Mouse (Mus musculus): ENCODE measurements around the gene Dexi.

The Dexi gene

DNA sequence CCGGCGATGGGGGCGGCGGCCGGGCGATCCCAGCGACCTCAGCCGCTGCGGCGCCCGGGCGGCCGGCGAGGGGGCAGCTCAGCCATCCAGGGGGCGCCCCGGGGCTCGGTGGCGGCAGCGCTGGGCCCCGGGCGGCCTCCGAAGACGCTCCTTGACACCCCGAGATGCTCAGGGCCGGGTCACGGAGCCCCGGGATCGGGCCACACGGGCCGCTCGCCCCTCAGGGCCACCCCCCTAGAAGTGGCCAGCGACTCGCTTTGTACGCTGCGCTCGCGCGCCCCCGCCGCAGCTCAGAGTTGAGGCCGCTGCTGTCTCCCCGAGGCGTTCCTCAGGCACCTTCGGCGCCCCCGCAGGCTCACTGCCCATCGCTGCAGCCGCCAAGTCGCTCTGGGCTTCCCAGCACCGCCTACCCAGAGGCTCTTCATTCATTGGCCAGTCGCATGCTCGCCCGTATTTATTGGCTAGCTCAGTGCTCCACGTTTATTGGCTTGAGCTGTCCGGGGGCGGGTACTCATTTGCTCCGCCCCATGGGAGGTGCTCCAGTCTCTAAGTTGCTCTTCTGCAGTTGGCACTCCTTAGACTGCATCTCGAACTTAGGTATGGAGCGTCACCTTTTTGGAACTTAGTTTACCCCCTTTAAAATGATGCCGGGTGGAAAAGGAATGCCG is at the start of gene Dexi:
TSS of gene Dexi (minus strand) at position 357 of the 668 bp plus-strand sequence.
- DNase-seq, result peak; percentile 94

DNA sequence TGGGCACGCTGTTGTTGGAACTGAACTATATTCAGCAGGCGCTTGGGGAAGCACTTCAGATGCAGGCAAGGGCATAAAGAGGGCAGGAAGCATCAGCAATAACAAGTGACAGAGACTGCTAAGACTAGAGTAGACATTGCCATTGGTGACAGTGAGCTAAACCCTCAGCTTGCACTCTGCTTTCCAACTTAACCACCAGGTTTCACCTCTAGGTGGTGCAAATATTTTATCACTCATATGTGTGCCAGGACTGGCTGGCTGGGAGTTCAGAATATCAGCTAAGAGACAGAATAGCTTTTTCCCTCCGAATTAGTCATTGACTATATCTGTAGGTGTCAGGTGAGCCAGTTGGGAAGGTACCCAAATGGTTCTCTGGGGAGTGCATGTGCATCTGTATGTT is 43.7 kb upstream of the Dexi start:
- no peak for DNase-seq

DNA sequence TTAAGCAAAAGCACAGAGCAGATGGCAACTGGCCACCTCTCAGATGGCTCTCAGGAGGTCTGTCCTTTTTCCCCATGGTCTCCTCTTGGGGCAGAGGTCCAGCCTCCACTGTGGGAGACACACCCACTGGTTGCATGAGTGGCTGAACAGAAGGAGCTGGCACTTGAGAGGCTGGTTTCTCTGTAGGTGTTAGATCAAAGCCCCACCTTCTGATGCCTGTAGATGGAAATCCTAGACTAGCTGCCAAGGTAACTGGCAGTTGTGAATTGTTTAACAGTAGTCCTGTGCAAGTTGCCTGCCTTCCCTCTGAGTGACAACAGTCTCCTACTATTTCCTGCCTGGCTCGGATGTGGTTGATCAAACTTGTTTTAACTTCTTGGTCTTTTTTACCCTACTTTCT is 42.3 kb upstream of the Dexi start:
- no peak for DNase-seq

DNA sequence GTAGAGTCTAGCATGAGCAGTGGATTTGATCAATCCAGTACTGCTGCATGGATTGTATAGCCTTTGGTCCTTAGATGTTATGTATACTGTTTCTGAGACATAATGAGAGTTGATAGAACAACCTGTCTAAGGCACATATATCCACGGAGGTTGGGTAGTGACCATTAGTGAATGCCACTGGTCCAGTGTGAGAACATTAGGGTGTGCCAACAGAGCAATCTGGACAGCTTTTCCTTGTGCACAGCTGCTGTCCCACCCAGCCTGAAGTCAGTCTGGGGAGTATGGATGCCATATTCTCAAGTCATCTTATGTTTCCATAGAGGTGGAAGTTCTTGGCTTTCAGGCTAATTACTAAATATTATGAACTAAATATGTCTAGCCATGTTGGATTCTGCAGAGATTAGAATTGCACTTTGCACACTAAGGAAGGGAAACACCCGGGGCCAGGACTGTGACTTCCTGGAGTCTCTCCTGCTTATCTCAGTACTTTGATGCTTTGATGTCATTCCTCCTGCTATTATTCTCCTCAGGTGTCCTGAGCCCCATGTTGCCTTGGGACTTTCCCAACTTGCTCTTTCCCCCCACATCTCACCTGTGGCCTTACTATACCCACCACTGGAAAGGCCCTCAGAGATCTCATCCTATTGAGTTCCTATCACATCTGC is 38.5 kb upstream of the Dexi start:
- DNase-seq, result no peak

DNA sequence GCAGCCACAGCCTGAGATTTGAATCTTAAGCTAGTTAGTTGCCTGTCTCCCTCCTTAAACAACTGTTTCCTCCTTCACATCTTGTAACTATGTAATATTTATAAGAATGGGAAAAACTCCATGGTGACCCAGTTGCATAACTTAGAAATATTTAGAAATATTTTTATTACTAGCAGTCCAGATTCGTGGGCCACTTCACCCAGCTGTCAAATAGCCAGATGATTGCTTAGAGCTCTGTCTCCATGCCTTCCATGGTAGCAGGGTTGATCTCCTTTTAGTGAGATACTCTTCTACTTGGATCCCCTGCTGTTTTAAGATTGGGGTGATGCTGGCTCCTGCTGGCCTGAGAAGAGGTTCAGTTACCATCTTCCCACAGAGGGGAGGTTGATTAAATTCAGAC is 35.5 kb upstream of the Dexi start:
- no peak for DNase-seq

DNA sequence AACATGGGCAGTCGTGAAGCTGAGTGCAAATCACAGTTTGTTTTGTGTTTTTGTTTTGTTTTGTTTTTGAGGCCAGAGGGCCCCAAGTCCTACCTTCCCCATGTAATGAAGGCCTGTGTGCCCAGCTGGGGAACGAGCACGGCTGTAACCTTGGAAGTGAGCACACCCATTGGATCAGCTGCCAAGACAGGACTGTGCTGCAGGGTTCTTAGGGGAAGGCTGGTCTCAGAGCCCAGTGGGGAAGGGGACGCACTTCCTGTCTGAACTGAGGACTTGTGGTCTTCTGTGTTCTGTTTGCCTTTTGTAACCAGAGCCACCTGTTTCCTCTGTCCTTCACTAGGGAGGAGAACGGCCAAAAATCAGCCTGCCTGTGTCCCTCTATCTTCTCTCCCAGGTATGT is 34.7 kb upstream of the Dexi start:
- no peak for DNase-seq

DNA sequence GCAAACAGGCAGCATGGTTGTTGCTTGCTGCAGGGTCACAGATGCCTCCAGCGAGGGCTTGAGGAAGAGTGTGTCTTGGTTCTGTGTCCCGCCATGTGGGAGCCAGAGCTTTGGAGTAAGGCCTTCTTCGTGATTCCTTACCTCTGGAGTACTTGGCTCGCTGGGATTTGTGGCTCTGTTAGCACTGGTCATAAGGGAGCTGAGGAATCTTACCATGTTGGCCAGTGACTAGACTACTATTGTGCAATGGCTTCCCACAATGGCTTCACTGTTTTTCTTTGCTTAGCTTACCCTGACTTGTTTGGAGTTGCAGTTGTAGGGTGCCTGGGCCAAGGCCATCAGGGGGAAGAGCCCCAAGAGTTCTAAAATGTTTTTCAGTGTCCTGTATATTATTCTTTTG is 33.1 kb upstream of the Dexi start:
- no peak for DNase-seq

DNA sequence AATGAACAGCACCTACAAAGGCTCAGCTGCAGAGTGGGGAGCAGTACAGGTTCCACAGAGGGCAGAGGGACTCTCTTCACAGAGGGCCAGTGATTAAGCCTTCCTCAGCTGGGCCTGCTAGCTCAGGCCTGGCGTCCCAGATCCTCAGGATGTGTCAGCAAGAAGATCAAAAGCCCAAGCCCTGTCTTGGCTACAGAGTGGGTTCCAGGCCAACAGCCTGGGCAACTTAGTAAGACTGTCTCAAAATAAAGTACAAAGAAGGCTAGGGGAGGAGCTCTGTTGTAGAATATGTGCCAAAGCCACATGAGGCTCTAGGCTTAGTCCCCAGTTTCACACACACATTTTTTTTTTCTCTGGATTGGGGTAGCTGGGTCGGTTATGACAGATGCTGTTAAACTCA is 32.1 kb upstream of the Dexi start:
- peak; percentile 16 for DNase-seq

DNA sequence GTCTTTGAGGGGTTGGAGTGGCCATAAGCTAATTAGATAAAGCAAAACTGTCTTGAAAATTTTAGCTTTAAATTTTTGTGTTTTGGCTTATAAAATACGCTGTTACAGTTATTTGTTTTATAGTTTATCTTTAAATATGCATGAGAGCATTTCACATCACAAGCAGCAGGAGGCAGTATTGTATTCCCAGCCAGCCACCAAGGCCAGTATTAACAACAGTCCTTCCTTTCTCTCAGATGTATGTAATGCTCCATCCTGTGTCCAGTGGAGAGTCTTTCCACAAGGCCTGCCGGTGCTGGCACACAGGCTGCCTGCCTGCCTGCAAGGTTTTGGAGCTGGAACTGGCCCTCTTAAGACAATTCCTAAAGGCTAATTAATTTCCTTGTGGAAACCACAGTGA is 29.0 kb upstream of the Dexi start:
- no peak for DNase-seq

DNA sequence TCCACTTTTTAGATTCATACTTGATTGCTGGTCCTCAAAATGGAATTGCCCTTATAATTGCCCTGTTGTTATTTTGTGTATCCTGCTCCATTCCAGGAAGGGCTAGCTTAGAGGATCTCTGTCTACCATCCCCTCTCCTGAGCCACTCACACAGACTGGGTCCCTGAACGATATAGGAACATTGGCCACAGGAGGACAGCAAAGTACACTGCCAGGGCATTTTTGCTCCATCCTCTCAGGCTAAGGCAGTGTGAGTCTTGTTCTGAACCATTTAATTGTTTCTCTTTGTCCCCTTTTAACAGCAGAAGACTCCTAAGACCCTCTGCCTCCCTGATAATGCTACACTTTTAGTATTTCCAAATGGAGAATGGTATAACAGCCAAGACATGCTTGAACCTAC is 27.9 kb upstream of the Dexi start:
- peak; percentile 76 for DNase-seq

DNA sequence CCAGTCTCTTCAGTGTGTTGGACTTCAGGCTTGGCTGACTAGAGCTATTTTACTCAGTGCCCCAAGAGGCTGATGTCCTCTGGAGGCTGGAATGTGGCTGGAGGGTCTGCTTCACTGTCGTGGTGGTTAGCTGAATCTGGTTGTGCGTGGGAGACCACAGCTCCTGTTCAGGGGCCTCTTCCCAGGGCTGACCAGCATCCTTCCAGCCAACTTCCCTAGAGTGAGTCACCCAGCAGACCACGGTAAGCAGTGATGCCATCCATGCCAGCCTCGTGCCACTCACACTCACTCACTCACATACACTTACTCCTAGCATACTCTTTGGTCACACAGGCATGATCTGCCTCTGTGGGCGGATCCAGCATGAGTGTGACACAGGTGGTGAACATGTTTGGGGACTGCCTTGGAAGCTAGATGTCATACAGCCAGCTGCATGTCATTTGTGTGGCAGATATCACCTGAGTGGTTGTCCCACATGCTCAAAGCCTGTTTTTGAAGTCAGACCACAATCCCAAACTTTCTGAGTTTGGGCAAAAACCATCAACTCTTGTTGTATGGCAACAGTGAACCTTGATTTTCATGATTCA is 27.0 kb upstream of the Dexi start:
- no peak for DNase-seq

DNA sequence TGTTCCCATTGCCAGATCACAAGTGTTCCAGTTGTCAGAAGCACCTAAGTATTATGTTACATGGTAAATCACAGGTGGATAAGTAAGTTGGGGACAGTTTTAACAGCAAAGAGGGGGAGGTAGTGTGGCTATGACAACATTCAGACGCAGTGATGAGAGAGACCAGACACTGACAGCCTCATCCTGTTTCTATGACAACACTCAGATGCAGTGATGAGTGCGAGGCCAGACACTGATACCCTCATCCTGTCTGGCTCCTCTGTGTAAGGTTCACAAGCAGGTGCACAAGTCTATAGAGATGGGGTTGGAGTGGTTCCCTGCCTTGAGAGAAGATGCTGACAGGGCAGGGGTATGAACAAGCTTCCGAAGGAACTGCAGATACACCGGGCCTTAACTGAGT is 24.3 kb upstream of the Dexi start:
- no peak for DNase-seq

DNA sequence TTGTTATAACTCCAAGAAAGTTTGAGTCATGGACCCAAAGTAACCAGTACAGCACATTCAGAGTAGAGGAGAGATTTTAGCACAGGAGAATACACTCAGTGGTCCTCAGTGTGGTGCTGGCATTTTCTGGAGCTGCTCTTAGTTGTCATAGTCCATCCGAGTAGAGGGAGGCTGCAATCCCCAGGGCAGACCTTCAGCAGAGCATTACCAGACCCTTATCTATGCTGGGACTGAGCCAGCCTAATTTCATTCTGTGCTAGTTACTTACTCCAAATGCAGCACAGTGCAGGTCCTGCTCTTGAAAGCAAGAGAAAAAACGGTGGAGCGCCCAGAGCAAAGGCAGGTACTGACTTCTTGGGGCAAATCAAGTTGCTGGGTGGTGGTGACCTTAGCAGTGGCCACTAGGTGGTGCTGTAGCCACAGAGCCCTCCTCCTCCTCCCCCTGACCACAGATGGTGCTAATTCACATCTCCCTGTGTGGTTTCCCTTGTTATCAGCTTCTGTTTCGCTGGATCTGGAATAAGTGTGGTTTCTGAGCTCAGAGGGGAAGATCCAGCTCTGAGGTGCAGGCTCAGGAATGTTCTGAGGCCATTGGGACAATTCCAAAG is 22.5 kb upstream of the Dexi start:
- peak; percentile 80 for DNase-seq

DNA sequence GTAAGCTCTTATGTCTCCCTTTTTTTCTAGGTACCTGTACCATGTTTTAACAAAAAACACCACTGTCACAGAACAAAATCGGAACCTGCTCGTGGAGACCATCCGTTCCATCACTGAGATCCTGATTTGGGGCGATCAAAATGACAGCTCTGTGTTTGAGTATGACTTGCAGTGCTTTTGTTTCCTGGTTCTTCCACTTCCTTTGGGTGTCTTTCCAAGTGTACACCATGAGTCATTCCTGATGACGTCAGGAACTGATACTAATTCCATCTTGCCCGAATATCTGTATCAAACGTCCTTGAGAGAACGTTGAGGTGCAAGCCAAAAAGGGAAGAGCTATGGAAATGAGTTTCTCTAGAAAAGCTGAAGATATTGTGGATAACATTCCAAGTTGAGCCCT is 17.1 kb upstream of the Dexi start:
- DNase-seq, result no peak

DNA sequence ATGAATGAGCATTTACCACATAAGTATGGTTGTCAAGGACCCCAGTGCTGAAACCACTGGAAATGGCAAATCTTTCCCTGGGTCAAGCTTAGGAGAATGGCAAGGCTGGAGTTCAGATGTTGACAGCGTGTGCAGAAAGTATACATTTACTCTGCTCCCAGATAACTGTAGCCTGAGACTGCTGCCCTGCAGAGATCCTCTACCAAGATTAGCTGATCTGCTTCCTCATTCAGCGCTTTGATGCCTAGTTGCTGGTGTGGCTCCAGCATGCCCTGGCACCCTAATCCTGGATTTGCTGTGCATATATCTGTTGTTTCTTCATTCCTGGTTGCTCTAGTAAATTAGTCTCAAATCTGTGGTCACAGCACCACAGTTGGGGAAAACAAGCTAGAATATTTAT is 11.0 kb upstream of the Dexi start:
- no peak for DNase-seq

DNA sequence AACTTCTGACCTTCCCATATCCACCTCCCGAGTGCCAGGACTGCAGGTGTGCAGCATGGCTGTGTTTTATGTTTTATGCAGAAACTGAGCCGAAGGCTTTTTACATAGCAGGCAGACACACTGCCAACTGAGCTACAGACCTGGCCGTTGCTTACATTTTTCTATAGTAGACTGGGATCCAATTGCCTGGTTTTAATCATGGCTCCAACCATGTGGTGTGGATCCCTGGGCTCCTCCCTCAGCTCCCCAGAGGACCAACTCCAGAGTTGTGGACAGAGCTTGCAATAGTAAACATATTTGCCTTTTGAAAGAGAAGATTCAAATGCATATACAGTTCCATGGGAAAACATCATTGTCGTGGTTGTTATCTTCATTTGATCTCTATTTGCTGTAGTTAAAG is 8.7 kb upstream of the Dexi start:
- DNase-seq, result no peak

DNA sequence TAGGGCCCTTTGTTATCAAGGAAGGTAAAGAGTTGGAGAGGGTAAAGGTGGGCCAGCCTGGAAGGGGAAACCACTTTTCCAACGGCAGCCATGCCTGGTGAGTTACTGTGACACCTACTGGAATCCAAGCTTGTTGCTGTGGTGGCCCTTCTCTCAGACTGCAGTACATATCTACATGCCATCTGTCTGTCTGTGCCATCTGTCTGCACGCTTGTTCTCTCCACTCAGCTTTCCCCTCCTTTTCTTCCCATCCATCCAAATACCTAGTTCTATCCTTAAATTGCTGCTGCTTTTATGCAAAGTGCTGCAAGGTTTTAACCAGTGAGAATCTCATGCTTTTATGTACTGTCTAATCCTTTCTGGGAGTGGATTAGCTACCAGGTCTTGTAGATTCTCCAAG is 6.7 kb upstream of the Dexi start:
- DNase-seq, result no peak

DNA sequence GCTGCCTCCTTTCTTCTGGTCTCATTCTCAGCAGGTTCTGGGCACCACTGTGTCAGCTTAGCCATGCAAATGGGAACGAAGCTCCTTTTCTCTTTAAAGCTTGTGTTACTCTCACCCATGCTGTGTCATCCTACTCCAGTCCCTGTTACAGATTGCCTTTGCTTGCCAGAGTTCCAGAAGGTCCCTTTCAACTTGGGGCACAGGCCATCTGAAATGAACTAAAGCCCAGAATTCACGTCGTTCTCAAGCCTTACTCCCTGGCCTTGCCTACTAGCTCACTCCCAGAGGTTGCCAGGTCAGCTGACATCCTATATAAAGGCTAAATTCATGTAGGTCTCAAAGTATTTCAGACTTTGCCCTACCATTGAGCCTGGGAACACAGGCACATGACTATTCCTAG is 6.1 kb upstream of the Dexi start:
- DNase-seq, result no peak

DNA sequence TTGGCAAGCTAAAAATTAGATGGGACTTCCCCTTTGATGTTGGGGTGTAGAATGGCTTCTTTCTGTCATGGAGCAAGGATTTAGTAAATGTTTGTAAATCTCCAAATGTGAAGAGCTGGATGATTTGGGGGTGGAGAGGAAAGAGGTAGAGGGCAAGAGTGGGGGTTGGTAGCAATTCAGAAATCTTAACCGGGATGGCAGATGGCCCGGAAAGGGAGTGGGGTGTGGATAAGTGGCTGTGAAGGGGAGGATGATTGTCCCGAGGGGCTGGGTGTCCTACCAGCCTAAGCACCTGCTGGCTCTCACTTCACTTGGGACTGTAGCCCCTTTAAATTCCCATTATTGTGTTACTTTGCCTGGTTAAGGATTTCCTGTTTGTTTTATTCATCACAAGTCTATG is 4.0 kb upstream of the Dexi start:
- no peak for DNase-seq

DNA sequence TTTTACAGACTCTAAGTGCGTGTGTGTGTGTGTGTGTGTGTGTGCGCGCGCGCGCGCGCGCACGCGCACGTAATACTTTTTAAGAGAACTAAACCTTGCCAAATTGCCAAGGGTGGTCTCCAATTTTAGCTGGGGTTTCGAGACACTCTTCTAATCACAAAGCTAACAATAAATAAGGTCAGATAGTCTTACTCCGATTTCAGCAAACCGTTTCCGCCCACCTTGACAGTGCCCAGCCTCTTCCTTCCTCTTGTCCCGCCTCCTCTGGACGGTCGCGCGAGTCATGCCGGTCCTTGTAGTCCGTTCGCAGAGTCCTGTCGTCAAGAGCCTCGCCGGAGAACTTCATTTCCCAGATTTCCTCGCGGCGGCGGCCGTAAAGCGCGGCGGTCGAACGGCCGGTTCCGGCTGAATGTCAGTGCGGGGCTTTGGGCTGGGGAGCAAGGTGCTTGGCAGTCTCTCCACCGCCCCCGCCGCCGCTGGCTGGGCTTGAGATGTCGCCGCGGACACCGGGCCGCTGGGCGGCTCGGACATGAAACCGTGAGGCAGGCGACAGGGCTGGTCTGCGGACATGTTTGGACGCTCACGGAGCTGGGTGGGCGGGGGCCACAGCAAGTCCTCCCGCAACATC is 2.3 kb upstream of the Dexi start, which contains the start of gene Clec16a:
TSS of gene Clec16a (plus strand) at position 345 of the 628 bp plus-strand sequence.
- peak; percentile 96 for DNase-seq

DNA sequence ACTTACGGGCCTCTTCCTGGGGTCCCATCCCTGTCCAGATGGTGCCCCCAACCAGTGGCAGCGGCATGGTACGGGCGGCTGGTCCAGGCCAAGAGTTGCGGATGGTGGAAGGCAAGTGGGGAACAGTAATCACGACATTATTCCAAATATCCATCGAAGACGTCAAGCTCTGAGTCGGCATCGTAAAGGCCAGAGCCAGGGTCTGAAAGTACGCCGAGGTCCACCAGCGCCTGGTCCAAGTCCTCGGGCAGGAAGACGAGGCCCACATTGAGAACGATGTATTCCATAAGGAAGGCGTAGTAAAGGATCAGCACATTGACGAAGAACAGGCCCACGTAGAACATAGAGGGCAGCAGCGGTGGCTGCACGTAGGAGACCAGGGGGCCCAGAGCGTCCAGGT is 588 bp downstream of the Dexi start:
- peak; percentile 11 for DNase-seq

DNA sequence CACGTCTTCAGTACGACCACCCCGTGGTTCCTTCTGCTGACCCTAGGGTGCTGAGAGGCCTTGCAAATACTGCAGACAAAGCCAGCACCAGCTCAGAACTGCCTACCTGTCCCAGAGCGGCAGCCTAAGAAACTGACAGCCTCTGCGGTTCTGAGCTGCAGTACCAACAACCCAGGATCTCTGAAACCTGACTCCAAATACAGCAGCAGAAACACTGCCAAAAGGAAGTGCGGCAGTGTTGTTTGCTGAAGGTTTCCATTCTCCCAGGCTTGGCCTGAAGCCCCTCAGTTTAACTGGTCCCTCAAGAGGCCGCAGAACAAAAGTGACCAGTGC is 1.3 kb downstream of the Dexi start:
- DNase-seq, result peak; percentile 12

DNA sequence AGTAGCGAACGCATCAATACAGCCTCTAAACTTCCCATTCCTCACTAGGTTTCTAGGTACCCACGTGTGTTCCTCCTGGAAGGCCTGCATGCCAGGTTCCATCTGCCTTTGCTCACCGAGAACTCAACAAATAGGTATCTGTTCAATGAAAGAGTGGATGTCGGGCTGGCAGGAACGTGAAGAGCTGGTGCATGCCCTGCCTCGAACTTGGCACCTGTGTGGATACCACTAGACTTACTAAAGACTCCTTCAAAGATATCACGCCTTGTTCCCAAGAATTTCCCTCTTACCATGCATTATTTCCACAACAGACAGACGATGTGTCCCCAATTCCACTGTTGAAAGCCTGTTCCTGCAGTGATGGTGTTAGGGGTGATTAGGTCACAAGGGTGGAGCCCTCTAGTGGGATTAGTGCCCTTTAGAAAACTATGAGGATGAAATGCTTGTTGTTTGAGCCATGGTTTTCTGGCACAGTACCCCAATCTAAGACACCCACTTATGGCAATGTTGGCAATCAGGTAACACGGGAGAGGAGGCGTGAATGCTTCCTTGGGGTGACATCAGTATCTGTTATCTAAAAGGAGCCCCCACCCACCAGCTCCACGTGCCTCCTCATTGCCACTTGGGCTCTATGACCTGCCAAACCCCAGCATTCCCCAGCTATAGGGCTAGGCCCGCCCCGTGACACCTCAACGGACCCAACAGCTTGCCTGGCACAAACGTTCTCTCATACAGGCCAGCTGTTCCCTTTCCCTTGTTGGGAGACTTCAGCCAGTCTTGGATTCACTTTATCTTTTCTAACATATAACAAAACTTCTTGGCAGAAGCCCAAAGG is 1.9 kb downstream of the Dexi start:
- DNase-seq, result no peak

All from lung, postnatal 14 days (tissue).